Mouse (Mus musculus) E14TG2a.4 (cell line): Measurements from ENCODE around the gene Ubfd1.

Experiments
- H3K27me3 ChIP-seq: 2 replicates; pipeline ENCODE4 v1.6.1; 2014; ENCODE audit warnings: low read length, control low read depth; ENCODE audit not compliant: insufficient read depth
- H3K36me3 ChIP-seq: 2 replicates; pipeline ENCODE4 v1.6.1; 2014; ENCODE audit warnings: low read length, control low read depth; ENCODE audit not compliant: insufficient read depth
- H3K4me1 ChIP-seq: replicated peaks from 2 replicates; pipeline ENCODE4 v1.6.1; 2014; ENCODE audit warnings: low read depth, low read length, control low read depth
- H3K4me3 ChIP-seq: replicated peaks from 2 replicates; pipeline ENCODE4 v1.5.1; 2014; ENCODE audit warnings: mild to moderate bottlenecking, low read length
- H3K9me3 ChIP-seq: 2 replicates; pipeline ENCODE4 v1.6.1; 2014; ENCODE audit warnings: low read length, control low read depth
- CTCF ChIP-seq: conservative IDR thresholded peaks from 2 replicates; pipeline ENCODE4 v1.5.1; 2014; ENCODE audit warnings: low read length
- NANOG ChIP-seq: IDR thresholded peaks from 2 replicates; pipeline ENCODE4 v1.6.1; 2014; ENCODE audit warnings: borderline replicate concordance, low read length, mixed read lengths
- POU5F1 ChIP-seq: IDR thresholded peaks from 2 replicates; pipeline ENCODE4 v1.6.1; 2014; ENCODE audit warnings: low read length, borderline replicate concordance

Ubfd1 gene

DNA sequence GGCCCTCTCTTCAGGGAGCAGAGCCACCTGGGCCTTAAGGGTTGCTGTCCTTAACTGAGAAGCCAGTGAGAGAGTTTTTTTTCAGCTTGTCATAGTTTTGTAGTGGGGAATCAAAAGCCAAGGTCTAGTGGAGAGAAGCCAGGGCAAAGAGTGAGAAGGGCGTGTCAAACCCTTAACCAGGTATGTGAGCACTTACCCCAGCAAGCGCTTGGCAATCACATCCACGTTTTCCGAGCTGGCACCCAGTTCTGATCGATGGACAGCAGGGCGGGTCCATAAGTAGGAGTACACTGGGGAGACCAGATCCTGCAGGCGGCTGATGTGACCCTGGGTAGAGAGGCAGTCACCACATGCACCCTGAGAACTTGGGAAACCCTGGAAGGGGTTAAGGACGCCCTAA, 22.9 kb upstream of the Ubfd1 start:
- Histone ChIP-seq H3K36me3 (peaks cover 98% of the 10 kb centered on the region), H3K27me3 (no peaks in the 10 kb centered on the region), H3K4me3 (no peak overlapping the region), H3K4me1 (peaks cover 5% of the 10 kb centered on the region; the same call in 1 of the 2 replicates), H3K9me3 (no peaks in the 10 kb centered on the region)
- TF ChIP-seq NANOG (no peak), CTCF (no peak), POU5F1 (no peak)

DNA sequence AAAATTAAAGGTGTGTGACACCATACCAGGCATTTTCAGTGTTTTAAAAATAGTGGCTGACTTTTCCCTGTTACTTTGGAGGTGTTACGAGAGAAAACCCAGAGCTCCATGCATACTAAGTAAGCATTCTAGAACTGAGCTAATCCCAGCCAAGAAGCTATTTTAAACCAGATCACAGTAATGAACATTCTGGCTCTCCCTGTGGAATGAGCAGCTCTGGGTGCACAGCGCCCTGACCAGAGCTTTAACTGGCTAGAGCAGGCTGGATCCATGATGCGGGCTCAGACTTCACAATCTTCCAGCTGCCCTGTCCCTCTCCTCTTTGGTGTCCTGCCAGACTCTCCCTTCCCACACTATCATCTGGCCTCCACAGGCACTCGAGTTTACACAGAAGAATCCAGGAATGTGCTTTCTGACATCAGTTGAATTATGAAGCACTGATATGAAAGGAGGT, 21.8 kb upstream of the Ubfd1 start:
- H3K36me3 ChIP-seq = peaks cover 95% of the 10 kb centered on the region
- TF ChIP-seq POU5F1 (no peak), CTCF (no peak), NANOG (no peak)
- H3K4me1 ChIP-seq = peaks cover 5% of the 10 kb centered on the region; the same call in 1 of the 2 replicates
- H3K27me3 ChIP-seq = no peaks in the 10 kb centered on the region
- no peaks in the 10 kb centered on the region for H3K9me3 ChIP-seq
- no peak overlapping the region for H3K4me3 ChIP-seq

DNA sequence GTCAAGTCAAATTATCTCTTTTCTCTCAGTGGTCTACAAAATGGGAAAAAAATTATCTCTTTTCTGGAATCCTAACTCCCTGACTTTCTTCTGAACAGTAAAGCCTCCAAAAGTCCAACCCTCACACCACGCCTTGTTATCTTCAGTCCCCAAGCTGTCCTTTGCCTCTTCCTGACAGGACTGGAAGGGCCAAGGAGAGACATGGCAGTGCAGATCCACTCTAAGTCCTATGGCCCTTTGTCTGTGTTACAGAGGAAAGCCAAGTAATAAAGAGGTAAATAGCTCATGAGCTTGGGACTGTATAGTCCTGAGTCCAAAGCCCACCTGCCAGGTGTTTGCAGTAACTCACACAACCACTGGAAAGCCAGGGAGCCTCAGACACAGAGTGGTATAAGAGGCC, 21.3 kb upstream of the Ubfd1 start:
- Histone ChIP-seq H3K9me3 (no peaks in the 10 kb centered on the region), H3K27me3 (no peaks in the 10 kb centered on the region), H3K36me3 (peaks cover 94% of the 10 kb centered on the region), H3K4me3 (no peak overlapping the region), H3K4me1 (peaks cover 5% of the 10 kb centered on the region; the same call in 1 of the 2 replicates)
- TF ChIP-seq POU5F1 = no peak
- no peak for TF ChIP-seq CTCF
- no peak for TF ChIP-seq NANOG

DNA sequence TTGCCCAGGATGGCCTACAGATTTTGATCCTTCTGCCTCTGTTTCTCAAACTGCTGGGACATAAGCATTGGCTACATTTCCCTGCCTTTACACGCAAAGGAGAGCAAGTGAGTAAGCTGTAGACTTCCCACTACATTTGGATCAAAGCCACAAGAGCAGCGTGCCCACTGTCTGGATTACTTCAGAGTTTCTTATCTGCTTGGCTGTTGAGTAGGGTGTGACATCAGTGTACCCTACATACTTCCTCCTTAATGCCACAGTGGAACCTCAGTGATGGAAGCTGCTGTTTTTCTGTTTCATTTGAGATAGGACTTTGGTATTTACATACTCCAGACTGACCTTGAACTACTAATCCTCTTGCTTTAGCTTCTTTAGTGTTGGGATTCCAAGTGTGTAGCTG, 20.2 kb upstream of the Ubfd1 start:
- Histone ChIP-seq H3K27me3 (no peaks in the 10 kb centered on the region), H3K9me3 (peaks cover 8% of the 10 kb centered on the region; the same call in 1 of the 2 replicates), H3K4me1 (peaks cover 5% of the 10 kb centered on the region; the same call in 1 of the 2 replicates), H3K4me3 (no peak overlapping the region), H3K36me3 (peaks cover 93% of the 10 kb centered on the region)
- TF ChIP-seq POU5F1 (no peak), CTCF (no peak), NANOG (no peak)

DNA sequence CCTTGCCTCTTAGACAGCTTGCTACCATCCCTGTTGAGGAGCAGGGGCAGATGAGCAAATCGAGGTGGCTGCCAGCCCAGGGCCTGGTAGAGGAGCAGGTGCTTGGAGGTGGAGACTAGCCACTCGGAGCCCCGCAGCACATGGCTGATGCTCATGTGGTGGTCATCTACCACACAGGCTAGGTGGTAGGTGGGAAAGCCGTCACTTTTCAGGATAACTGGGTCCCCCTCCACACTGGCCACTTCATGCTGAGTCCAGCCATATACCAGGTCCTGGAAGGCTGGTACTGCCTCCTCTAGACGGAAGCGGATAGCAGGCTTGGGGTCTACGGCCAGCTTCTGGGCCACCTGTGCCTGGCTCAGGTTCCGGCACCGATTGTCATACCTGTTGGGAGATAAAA, 18.8 kb upstream of the Ubfd1 start:
- H3K4me3 ChIP-seq = no peak overlapping the region
- no peaks in the 10 kb centered on the region for H3K27me3 ChIP-seq
- TF ChIP-seq NANOG = no peak
- no peak for TF ChIP-seq CTCF
- TF ChIP-seq POU5F1 = no peak
- peaks cover 87% of the 10 kb centered on the region for H3K36me3 ChIP-seq
- H3K9me3 ChIP-seq = peaks cover 11% of the 10 kb centered on the region
- H3K4me1 ChIP-seq = peaks cover 5% of the 10 kb centered on the region; the same call in 1 of the 2 replicates

DNA sequence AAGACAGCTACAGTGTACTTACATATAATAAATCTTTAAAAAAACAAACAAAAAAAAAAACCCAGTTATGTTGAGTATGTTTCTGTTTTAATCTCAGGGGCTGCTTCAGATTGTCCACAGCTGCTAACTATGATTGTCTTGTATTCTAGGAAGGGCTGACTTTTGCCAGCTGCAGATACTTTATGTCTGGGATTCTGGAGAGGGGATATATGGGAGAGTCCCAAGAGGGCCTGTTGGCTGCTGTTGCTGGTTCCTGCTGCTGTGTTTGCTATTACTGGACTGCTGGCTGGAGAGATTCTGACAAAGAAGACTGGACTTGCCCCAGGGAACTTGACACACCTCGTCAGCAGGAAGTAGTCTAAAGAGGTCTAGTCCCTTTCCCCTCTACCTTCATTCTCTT, 16.1 kb upstream of the Ubfd1 start:
- H3K4me3 ChIP-seq = no peak overlapping the region
- H3K9me3 ChIP-seq = peaks cover 11% of the 10 kb centered on the region
- H3K36me3 ChIP-seq = peaks cover 89% of the 10 kb centered on the region
- TF ChIP-seq CTCF (no peak), POU5F1 (no peak)
- peaks cover 3% of the 10 kb centered on the region; the same call in 1 of the 2 replicates for H3K4me1 ChIP-seq
- no peaks in the 10 kb centered on the region for H3K27me3 ChIP-seq

DNA sequence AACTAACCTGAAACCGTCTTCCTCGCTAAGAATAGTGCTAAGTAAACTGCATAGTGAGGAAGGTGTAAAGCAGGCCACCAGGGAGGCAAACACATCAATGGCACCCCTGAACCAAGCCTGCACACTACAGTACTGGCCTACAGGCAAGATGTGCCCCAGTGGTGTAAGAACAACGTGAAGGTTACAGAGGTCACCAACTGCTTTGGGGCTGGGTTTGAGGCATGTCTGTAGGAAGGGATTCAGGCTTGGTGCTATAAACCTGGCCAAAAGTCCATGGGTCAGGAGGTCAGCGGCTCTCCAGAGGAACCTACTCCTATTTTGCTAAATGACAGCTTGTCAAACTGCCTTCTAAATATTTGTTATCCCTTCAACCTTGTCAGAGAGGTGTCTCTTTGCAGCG, 10.3 kb upstream of the Ubfd1 start:
- Histone ChIP-seq H3K4me1 (peaks cover 3% of the 10 kb centered on the region; the same call in 1 of the 2 replicates), H3K4me3 (no peak overlapping the region), H3K9me3 (peaks cover 4% of the 10 kb centered on the region; the same call in 1 of the 2 replicates), H3K36me3 (peaks cover 86% of the 10 kb centered on the region), H3K27me3 (no peaks in the 10 kb centered on the region)
- TF ChIP-seq POU5F1 (no peak), CTCF (no peak), NANOG (no peak)

DNA sequence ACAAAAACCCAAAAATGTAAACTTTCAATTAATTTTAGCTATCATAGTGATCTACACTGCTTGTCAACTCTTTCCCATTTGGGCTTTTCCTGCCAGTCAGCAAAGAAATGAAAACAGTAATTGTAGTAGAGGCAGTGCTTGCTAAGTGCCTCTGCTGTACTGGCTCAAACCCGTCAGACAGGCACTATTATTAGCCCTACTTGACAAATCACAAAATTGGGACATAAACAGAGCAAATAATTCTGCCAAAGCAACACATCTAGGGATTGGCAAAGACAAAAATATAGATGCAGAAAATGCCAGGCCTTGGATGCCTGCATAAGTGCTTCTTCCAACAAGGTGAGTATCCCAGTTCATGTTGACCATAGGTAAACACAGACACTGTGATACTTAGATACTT, 1.3 kb upstream of the Ubfd1 start:
- Histone ChIP-seq H3K9me3 (no peaks in the 10 kb centered on the region), H3K4me3 (peak overlapping the region; percentile 100; the same call in 1 of the 2 replicates), H3K4me1 (peaks cover 48% of the 10 kb centered on the region), H3K27me3 (no peaks in the 10 kb centered on the region), H3K36me3 (peaks cover 49% of the 10 kb centered on the region)
- TF ChIP-seq CTCF (no peak), NANOG (no peak), POU5F1 (no peak)

DNA sequence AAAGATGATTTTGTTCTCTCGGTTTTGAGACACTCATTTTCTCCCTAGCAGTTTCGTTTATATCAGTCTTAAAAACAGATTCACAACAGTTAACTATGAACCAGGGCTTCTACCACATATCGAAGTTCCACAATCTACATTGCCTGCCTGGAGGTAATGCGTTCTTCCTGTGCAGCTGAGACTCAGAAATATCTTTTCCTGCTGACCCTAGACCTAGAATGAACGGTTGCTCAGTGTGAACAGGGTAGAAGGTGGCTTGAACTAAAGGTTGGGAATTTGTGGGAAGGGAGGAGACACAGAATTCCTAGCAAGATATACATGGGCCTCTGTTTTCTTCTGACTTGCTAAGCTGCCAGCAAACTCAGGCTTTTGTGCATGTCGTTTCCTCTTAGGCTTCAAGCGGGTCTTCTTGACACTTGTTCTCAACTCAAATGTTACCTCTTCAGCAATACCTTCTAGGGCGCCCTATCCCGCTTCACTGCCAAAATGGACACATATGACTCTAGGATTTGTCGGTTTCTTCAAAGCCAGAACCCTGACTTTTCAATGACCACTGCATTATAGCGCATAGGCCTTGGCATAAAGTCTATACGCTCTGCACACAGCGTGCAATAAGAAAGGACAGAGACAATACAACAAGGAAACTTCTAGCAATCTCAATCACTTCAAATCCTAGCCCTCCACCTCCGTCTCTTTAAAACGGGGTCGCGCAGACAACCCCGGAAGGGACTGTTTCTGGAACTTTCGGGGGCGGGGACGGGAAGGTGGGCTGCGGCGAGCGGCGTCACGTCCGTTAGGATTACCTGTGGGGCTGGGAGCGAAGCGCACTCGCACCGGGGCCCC, 652 bp upstream of the Ubfd1 start:
- no peaks in the 10 kb centered on the region for H3K27me3 ChIP-seq
- H3K36me3 ChIP-seq = peaks cover 54% of the 10 kb centered on the region
- TF ChIP-seq POU5F1 (no peak), NANOG (no peak), CTCF (no peak)
- H3K4me1 ChIP-seq = peaks cover 50% of the 10 kb centered on the region
- H3K4me3 ChIP-seq = peak overlapping the region; percentile 100
- H3K9me3 ChIP-seq = no peaks in the 10 kb centered on the region
